Mouse (Mus musculus) bone marrow macrophage, adult 2 months (primary cell): ENCODE results near the gene S100pbp.

Source experiments
- CTCF ChIP-seq: IDR thresholded peaks from 2 replicates; pipeline ENCODE4 v1.5.1; 2012; ENCODE audit warnings: low read depth, mild to moderate bottlenecking, low read length, moderate library complexity
- POLR2A ChIP-seq: IDR thresholded peaks from 2 replicates; pipeline ENCODE4 v1.6.1; 2012; ENCODE audit warnings: mild to moderate bottlenecking, low read depth, low read length, borderline replicate concordance

DNA sequence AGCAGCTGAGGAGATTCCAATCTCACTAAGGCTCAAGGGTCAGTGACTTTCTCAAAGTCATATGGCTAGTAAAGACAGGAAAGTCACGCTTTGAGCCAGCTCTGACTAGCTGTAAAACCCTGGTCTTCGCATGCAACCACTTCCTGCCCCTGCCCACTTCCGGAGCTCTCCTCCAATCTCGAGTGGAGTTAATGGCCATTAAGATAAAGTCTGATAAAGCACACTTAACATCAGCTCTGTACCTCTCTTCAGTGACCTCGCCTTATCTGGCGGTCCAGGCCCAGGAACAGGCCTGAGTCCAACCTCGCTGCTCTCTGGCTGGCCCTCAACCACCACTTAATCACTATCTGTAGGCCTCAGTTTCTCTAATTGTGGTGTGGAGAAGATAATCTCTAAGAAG is 45.0 kb upstream of the S100pbp start:
- TF ChIP-seq POLR2A (no peak), CTCF (no peak)
